Mouse (Mus musculus) limb, embryonic 13.5 days (tissue): ENCODE data around the gene Prpf4. TPM values are rescaled to one million over a fixed set of nuclear protein-coding genes. Genes with fewer than 3 reads are reported as not detected.

Experiments
- ATAC-seq: fragments of 200-750 bp; cut with Nextera tagmentation; 2 replicates; pipeline ENCODE4 v1.8.0; 2017; ENCODE audit warnings: low read depth, moderate number of reproducible peaks, moderate TSS enrichment; ENCODE audit not compliant: low FRiP score
- H3K27ac ChIP-seq: fragments of 300-500 bp; sonication (generic); 2 replicates; pipeline ENCODE4 v1.5.1; 2015; ENCODE audit warnings: inconsistent platforms, mild to moderate bottlenecking, moderate library complexity
- H3K27me3 ChIP-seq: fragments of 300-500 bp; sonication (generic); 2 replicates; pipeline ENCODE4 v1.6.1; 2015; ENCODE audit warnings: mild to moderate bottlenecking, inconsistent platforms
- H3K36me3 ChIP-seq: fragments of 300-500 bp; sonication (generic); 2 replicates; pipeline ENCODE4 v1.6.1; 2015; ENCODE audit warnings: inconsistent platforms, mild to moderate bottlenecking, moderate library complexity
- H3K4me1 ChIP-seq: fragments of 300-500 bp; sonication (generic); 2 replicates; pipeline ENCODE4 v1.6.1; 2015; ENCODE audit warnings: inconsistent platforms
- H3K4me2 ChIP-seq: fragments of 300-500 bp; sonication (generic); replicated peaks from 2 replicates; pipeline ENCODE4 v1.6.1; 2015; ENCODE audit warnings: inconsistent platforms, mild to moderate bottlenecking, moderate library complexity
- H3K4me3 ChIP-seq: fragments of 300-500 bp; sonication (generic); 2 replicates; pipeline ENCODE4 v1.5.1; 2015; ENCODE audit warnings: moderate library complexity, mild to moderate bottlenecking, inconsistent platforms
- H3K9ac ChIP-seq: fragments of 300-500 bp; sonication (generic); 2 replicates; pipeline ENCODE4 v1.6.1; 2015; ENCODE audit warnings: mild to moderate bottlenecking, inconsistent platforms
- H3K9me3 ChIP-seq: fragments of 300-500 bp; sonication (generic); 2 replicates; pipeline ENCODE4 v1.6.1; 2016; ENCODE audit warnings: inconsistent platforms
- WGBS: fragments of 180-500 bp; shearing (Covaris S2); methylation state at CpG from one replicate; pipeline ENCODE4 v1.1.7; 2015; 5-methylcytosine and 5-hydroxymethylcytosine counted together
- polyA plus RNA-seq: library from polyadenylated mRNA; unstranded; fragments of >200 nt; fragmentation: Nextera tagmentation; extraction: Ambion mirVana; gene quantifications from 2 replicates; pipeline ENCODE4 v1.2.1, GENCODE M21; 2015

Prpf4 gene
- polyA plus RNA-seq, 1 experiment from 2014 or later: 27.9 TPM

DNA sequence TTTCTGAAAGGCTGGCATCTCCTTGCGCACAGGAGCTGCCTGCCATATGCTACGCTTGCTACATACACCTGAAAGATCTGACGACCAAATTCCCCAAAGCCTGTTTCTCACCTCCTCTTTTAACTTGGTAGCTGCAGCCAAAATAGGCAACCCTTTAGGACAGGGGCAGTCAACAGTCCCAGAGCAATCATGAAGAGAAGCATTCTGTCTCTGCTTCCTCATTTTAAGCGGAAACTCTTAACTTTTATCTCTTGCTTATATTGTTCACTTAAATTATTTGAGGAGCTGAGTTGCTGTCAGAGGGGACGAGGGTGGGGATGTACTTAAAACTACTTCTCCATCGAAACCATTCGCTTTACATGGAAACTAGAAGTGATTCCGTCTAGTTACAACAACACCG is 21.0 kb downstream of the Prpf4 start:
- Histone ChIP-seq H3K27ac (no peak overlapping the region), H3K9me3 (no peaks in the 10 kb centered on the region), H3K36me3 (peaks cover 16% of the 10 kb centered on the region), H3K4me3 (no peak overlapping the region), H3K9ac (no peak overlapping the region), H3K4me1 (no peaks in the 10 kb centered on the region), H3K4me2 (no peak overlapping the region), H3K27me3 (no peaks in the 10 kb centered on the region)
- 82% methylated on average over 9 of the region's 9 CpGs for WGBS
- no peak for ATAC-seq

DNA sequence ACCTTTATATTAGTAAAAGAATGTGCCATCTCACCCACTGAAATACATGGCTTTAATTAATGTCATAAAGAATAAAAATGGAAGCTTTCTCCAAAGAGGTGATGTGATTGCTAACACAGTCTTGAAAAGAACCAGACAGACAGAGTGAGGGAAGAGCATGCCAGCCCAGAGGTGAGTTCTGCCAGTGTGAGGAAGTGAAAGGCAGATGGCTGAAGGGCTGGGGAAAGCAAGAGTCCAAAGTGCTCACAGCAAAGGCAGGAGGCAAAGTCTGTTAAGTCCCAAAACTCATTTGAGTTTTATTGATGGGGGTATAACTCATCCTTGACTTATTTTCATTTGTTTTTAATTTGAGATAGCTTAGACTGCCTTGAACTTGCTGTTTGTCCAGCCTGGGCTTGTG is 22.1 kb downstream of the Prpf4 start:
- Histone ChIP-seq H3K4me1 (no peaks in the 10 kb centered on the region), H3K27me3 (no peaks in the 10 kb centered on the region), H3K27ac (no peak overlapping the region), H3K9me3 (no peaks in the 10 kb centered on the region), H3K4me3 (no peak overlapping the region), H3K9ac (no peak overlapping the region), H3K4me2 (no peak overlapping the region), H3K36me3 (peaks cover 5% of the 10 kb centered on the region; the same call in 1 of the 2 replicates)
- ATAC-seq: no peak

DNA sequence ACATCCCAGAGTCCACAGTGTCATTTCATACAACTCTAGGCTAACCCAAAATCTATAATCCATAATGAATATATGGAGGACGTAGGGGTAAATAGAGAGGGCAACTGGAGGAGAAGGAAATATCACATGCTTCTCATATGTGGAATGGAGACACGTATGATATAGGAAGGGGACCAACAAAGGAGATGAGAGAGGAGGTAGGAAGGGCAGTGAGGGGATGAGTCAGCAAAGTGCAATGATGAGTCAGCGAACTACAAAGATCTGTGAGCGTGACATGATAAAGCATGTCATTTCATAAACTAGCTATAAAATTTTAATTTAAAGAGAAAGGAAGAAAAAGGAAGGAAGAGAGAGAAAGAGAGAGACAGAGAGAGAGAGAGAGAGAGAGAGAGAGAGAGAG is 22.9 kb downstream of the Prpf4 start:
- H3K36me3 ChIP-seq: no peaks in the 10 kb centered on the region
- no peaks in the 10 kb centered on the region for H3K9me3 ChIP-seq
- H3K27me3 ChIP-seq: no peaks in the 10 kb centered on the region
- no peaks in the 10 kb centered on the region for H3K4me1 ChIP-seq
- no peak overlapping the region for H3K4me2 ChIP-seq
- no peak overlapping the region for H3K27ac ChIP-seq
- ATAC-seq: no peak
- 85% methylated on average over 4 of the region's 4 CpGs for WGBS
- H3K9ac ChIP-seq: no peak overlapping the region
- no peak overlapping the region for H3K4me3 ChIP-seq

DNA sequence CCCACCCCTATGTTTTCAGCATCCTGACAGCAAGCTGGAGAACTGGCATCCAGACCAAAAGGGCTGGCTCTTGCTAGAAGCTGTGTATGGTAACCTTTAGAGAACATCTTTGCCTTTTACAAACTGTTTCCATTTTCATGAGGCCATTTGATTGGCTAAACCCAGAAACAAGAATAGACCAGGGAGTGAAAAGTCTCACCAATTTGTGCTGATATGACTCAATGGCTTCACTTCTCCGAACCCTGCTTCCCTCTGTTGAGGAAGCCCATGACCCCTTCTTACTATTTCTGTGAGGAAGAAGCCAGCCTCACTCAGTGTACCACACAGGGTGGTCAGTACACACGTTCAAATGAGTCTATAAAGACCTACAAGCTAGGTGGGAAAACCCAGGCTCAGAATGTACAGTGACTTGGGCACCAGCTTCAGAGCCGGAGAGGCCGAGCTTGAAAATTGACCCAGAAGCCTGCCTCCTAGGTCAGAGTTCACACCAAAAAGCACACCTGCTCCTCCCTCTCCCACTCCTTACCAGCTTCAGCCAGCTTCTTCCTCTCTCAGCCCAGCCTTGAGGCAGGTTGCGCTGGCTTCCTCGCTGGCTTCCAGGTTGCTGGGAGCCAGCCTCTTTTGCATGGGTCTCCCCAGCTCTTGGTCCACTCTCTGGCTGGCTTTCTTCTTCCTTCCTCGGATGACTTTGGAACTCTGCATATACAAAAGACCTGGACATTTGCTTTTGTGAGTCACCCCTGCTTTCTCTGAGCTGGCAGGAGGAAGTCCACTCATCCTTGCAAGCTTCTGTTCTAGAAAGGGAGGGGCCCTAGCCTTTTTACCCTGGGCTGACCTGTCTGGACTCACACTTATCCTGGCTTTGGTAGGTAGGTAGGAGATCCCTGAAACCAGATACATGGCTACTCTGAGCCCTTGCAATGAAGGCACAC is 25.6 kb downstream of the Prpf4 start:
- Histone ChIP-seq H3K9ac (no peak overlapping the region), H3K27ac (no peak overlapping the region), H3K27me3 (no peaks in the 10 kb centered on the region), H3K4me2 (no peak overlapping the region), H3K9me3 (no peaks in the 10 kb centered on the region), H3K36me3 (no peaks in the 10 kb centered on the region), H3K4me3 (no peak overlapping the region), H3K4me1 (no peaks in the 10 kb centered on the region)
- ATAC-seq: no peak
- 75% methylated on average over 7 of the region's 7 CpGs for WGBS

DNA sequence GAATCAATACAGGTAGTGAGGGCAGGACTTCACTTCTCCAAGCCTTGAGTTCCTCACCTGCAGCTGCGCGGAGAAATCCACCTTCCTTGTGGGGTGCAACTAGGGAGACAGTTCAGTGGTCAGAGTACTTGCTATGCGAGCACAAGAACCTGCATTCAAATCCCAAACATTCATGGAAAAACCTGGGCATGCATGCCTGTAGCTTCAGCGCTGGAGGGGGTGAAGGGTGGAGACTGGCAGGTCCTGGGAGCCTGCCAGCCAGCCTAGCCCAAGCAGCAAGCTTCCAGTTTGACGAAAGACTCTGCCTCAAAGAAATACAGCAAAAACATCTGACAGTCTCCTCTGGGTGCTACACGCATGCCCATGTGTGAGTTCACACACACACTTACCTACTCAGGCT is 26.5 kb downstream of the Prpf4 start, which contains the start of gene Rnf183:
Gene Rnf183, minus strand, starts transcription at position 172 of the 400 bp plus-strand sequence.
- no peaks in the 10 kb centered on the region for H3K36me3 ChIP-seq
- H3K4me2 ChIP-seq: no peak within 1 kb of the TSS
- ATAC-seq: no peak
- H3K4me3 ChIP-seq: no peak within 1 kb of the TSS
- WGBS: 82% methylated on average over 6 of the region's 6 CpGs
- H3K9me3 ChIP-seq: no peaks in the 10 kb centered on the region
- no peaks in the 10 kb centered on the region for H3K27me3 ChIP-seq
- no peak within 1 kb of the TSS for H3K27ac ChIP-seq
- no peak within 1 kb of the TSS for H3K9ac ChIP-seq
- H3K4me1 ChIP-seq: no peaks in the 10 kb centered on the region

DNA sequence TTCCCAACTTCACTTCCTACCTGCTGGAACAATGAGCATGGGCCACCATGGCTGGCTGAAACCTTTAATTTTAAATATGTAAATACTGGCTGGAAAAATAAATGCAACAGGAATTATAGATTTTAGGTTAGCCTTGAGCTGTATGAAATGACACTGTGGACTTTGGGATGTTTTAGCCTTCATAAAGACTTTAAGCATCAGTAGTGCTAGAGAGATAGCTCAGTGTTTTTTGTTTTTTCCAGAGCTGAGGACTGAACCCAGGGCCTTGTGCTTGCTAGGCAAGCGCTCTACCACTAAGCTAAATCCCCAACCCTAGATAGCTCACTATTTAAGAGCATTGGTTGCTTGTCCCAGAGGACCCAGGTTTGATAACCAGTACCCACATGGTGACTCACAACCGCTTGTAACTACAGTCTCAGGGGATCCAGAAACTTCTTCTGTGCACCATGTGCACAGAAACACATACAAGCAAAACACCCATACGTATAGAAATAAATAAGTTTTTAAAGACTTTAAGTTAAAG is 28.7 kb downstream of the Prpf4 start:
- Histone ChIP-seq H3K4me2 (no peak overlapping the region), H3K9ac (no peak overlapping the region), H3K36me3 (no peaks in the 10 kb centered on the region), H3K4me1 (no peaks in the 10 kb centered on the region), H3K27me3 (no peaks in the 10 kb centered on the region), H3K27ac (no peak overlapping the region), H3K9me3 (no peaks in the 10 kb centered on the region), H3K4me3 (no peak overlapping the region)
- no peak for ATAC-seq
- 91% methylated on average over 3 of the region's 3 CpGs for WGBS

DNA sequence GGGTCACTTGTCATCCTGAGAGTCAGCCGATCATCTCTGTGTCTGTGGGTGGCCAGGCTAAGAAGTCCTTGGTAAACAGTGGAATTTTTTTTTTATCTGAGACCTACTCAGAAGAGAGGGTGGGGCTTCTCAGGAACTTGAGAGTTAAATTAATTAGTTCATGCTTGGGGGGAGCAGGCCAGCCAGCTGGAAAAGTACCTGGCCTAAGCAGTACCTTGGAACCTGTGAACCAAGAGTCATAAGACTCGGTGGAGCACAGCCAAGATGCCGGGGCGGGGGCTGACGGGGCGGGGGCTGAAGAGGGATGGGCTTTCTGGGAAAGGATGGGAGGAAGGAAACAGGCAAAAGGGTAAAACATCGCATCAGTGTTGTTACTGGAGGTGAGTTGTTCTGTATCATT is 29.3 kb downstream of the Prpf4 start:
- 82% methylated on average over 7 of the region's 7 CpGs for WGBS
- Histone ChIP-seq H3K4me1 (no peaks in the 10 kb centered on the region), H3K9ac (no peak overlapping the region), H3K4me2 (no peak overlapping the region), H3K27ac (no peak overlapping the region), H3K27me3 (no peaks in the 10 kb centered on the region), H3K36me3 (no peaks in the 10 kb centered on the region), H3K9me3 (no peaks in the 10 kb centered on the region), H3K4me3 (no peak overlapping the region)
- no peak for ATAC-seq

DNA sequence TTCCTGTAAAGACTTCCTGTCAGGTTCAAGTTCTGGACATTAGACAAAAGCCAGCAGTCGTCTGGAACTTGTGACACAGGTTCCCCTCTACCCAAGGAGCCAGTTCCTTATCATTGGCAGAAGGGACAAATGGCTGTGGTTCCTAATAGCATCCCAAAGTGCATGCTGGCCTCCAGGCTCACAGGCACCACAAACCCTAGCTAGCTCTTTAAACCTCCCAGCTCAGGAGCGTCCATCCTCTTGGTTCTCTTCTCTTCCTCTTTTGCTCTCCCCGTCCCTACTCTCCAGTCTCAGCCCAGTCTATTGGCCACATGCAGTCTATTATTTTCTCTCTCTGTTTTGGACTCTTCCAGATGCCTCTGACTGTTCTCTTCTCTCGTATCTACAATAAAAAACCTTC is 31.2 kb downstream of the Prpf4 start:
- Histone ChIP-seq H3K27ac (no peak overlapping the region), H3K4me1 (no peaks in the 10 kb centered on the region), H3K9me3 (no peaks in the 10 kb centered on the region), H3K27me3 (no peaks in the 10 kb centered on the region), H3K4me3 (no peak overlapping the region), H3K4me2 (no peak overlapping the region), H3K9ac (no peak overlapping the region), H3K36me3 (no peaks in the 10 kb centered on the region)
- ATAC-seq: no peak
- WGBS: 60% methylated on average over 4 of the region's 4 CpGs

DNA sequence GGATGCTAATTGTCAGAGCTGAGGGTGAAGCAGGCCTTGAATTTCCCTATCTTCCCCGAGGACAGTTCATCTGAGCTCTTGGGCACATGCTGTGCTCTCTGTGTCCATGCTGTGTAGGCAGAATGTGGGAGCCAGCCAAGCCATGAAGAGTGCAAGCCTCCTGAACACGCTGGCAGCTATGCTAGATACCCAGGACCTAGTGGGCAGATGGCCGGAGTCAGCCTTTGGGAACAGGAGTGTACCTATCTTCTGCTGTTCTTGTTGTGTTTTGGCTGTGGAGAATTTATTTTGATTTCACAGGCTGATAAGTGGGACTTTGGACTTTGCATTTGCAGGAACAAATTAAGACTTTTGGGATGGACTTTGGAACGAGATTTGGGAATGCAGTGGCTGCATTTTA is 31.9 kb downstream of the Prpf4 start:
- Histone ChIP-seq H3K4me2 (no peak overlapping the region), H3K36me3 (no peaks in the 10 kb centered on the region), H3K9ac (no peak overlapping the region), H3K4me1 (no peaks in the 10 kb centered on the region), H3K4me3 (no peak overlapping the region), H3K27me3 (no peaks in the 10 kb centered on the region), H3K9me3 (no peaks in the 10 kb centered on the region), H3K27ac (no peak overlapping the region)
- ATAC-seq: no peak
- WGBS: 76% methylated on average over 4 of the region's 4 CpGs

DNA sequence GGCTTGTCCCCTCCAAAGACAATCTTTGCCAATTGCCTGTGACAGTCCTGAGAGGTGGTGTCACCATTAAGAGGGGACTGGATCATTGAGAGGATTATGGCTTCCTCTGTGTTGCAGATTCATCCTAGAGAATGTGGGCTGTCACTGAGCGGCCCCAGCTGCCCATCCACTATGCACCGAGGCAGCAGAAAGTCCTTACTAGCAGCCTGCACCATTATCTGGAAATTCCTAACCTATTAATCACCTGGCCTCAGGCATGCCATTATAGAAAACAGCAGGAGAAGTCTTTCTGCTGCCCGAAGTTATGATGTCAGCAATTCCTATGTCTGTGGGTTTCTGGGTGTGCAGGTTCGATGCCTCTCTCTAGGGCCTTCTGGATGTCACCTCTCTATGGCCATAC is 32.4 kb downstream of the Prpf4 start:
- ATAC-seq: no peak

DNA sequence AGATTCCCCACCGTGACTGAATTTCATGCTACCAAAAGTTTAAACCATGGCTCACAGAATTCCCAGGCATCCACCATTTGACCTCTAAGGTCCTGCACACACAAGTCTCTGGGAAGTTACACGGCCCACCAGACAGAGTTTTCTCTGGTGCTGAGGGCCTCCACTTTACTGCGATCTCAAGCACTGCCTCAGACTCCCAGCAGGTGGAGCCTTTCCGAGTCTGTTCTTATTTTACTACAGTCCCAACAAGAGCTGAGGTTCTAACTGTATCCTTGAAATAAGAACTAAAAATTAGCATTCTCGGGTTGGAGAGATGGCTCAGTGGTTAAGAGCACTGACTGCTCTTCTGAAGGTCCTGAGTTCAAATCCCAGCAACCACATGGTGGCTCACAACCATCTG is 46.4 kb downstream of the Prpf4 start:
- Histone ChIP-seq H3K9me3 (no peaks in the 10 kb centered on the region), H3K4me1 (no peaks in the 10 kb centered on the region), H3K27me3 (no peaks in the 10 kb centered on the region), H3K4me2 (no peak overlapping the region), H3K36me3 (no peaks in the 10 kb centered on the region), H3K9ac (no peak overlapping the region), H3K4me3 (no peak overlapping the region), H3K27ac (no peak overlapping the region)
- peak; percentile 52 for ATAC-seq
- 54% methylated on average over 5 of the region's 5 CpGs for WGBS

More for the DNA sequence above, 32.4 kb downstream of the Prpf4 start:
- H3K9ac ChIP-seq: no peak overlapping the region
- H3K4me3 ChIP-seq: no peak overlapping the region
- H3K4me1 ChIP-seq: no peaks in the 10 kb centered on the region
- H3K4me2 ChIP-seq: no peak overlapping the region
- H3K27ac ChIP-seq: no peak overlapping the region
- H3K9me3 ChIP-seq: no peaks in the 10 kb centered on the region
- WGBS: 56% methylated on average over 4 of the region's 4 CpGs
- no peaks in the 10 kb centered on the region for H3K27me3 ChIP-seq
- no peaks in the 10 kb centered on the region for H3K36me3 ChIP-seq

DNA sequence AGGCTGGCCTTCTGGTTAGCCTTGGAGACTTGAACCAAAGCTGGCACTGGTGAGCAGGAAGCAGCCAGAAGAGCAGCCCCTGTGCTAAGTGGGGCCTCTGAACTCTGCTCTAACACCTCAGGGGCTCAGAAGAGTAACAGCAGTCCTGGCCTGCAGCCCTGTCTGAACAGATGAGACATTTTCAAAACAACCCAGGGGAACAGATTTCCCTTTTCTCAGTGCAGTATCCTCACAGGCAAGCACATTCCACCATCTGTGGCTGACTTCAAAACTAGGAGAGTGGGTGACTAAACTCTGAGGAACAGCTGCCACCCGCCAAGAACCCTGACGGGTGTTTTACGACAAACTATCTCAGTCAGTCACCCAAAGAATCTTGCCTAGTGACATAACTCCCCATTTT is 50.5 kb downstream of the Prpf4 start:
- peaks cover 2% of the 10 kb centered on the region; the same call in 1 of the 2 replicates for H3K36me3 ChIP-seq
- ATAC-seq: no peak
- H3K27me3 ChIP-seq: no peaks in the 10 kb centered on the region
- H3K9ac ChIP-seq: 0 out of 2 replicates have a peak overlapping the region, but pooled peaks have one; percentile 1
- WGBS: 67% methylated on average over 3 of the region's 3 CpGs
- no peaks in the 10 kb centered on the region for H3K4me1 ChIP-seq
- no peaks in the 10 kb centered on the region for H3K9me3 ChIP-seq
- H3K4me3 ChIP-seq: no peak overlapping the region
- H3K27ac ChIP-seq: no peak overlapping the region
- no peak overlapping the region for H3K4me2 ChIP-seq
